Comparison of ENCODE assay signal across 7 mouse cellular contexts in the genomic region with DNA sequence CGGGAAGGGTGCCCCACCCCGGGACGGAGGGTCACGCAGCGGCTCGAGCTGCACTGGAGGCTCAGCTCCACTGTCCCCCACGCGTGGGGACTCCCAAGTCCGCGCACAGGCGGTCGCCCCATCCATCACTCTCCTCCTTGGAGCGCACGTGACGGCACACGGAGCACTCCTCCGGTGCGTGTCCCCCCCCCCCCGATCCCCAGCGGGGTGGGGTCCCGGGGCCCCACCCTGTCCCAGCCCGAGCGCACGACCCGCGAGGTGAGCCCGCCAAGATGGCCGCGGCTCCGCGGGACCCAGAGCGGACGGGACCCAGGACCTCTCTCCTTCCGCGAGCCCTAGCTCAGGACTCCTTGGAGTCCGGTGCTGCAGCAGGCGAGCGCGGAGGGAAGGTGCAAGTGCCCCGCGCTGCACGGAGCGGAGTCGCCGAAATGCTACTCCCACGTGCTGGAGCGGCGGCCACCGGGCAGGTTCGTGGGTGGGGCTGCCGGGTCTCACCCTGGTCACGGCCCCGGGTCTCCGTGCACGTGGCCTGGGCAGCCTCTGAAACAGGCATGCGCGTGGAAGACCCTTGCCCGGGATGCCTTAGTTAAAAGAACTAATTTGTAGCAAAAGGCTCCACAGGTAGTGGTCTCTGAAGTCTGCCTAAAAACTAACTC. TPM values are rescaled to one million over a fixed set of nuclear protein-coding genes. Genes with fewer than 3 reads are reported as not detected.
A peak's percentile ranks its signal among the peaks of the same experiment; 100 is the strongest.
DNase-seq lines count a peak whose midpoint lies in the region; ATAC-seq and TF ChIP-seq lines count a peak whose summit lies in the region.

No protein-coding gene starts in this region.

- H3K9ac ChIP-seq in forebrain, embryonic 14.5 days (ENCODE audit: low read length): peak overlapping the region; percentile 78
- H3K9ac ChIP-seq in hindbrain, embryonic 13.5 days: peak overlapping the region; percentile 75
- peak overlapping the region; percentile 83 for H3K9ac ChIP-seq in liver, adult 2 months (ENCODE audit: low read depth, low read length)

- peak overlapping the region; percentile 67 for H3K4me3 ChIP-seq in forebrain, embryonic 14.5 days (ENCODE audit: low read depth, low read length)
- peak overlapping the region; percentile 65 for H3K4me3 ChIP-seq in hindbrain, embryonic 13.5 days
- H3K4me3 ChIP-seq in liver, adult 2 months (ENCODE audit: insufficient read depth, low read depth, low read length): peak overlapping the region; percentile 94
- H3K4me3 ChIP-seq in myocyte: peak overlapping the region; percentile 91
- H3K4me3 ChIP-seq in testis, adult 2 months (ENCODE audit: control insufficient read depth, low read depth, low read length): peak overlapping the region; percentile 90

- peaks cover 6% of the 10 kb centered on the region for H3K4me1 ChIP-seq in forebrain, embryonic 14.5 days (ENCODE audit: control insufficient read depth, insufficient read depth, low read length)
- peaks cover 35% of the 10 kb centered on the region for H3K4me1 ChIP-seq in hindbrain, embryonic 13.5 days (replicated peaks)
- peaks cover 1% of the 10 kb centered on the region; the same call in 1 of the 2 replicates for H3K4me1 ChIP-seq in liver, adult 2 months (ENCODE audit: control insufficient read depth, insufficient read depth, low read length)
- peaks cover 23% of the 10 kb centered on the region for H3K4me1 ChIP-seq in testis, adult 2 months (ENCODE audit: control insufficient read depth, insufficient read depth, low read length)

- TF ChIP-seq POLR2A in liver, adult 2 months (IDR thresholded peaks at IDR 0.05; ENCODE audit: extremely low read depth, insufficient read depth, low read length): no peak
- peak; percentile 44 for TF ChIP-seq POLR2A in myocyte (IDR thresholded peaks at IDR 0.05; ENCODE audit: insufficient read length, low read depth)
- no peak; the same call in 1 of the 2 replicates for TF ChIP-seq POLR2A in testis, adult 2 months (IDR thresholded peaks at IDR 0.05; ENCODE audit: control insufficient read depth, low read depth, low read length)

- peak overlapping the region; percentile 95 for H3K4me2 ChIP-seq in forebrain, embryonic 14.5 days (ENCODE audit: low read length)
- H3K4me2 ChIP-seq in hindbrain, embryonic 13.5 days: peak overlapping the region; percentile 95
- H3K4me2 ChIP-seq in myocyte (ENCODE audit: low read depth): peak overlapping the region; percentile 69

- peak; percentile 68 for ATAC-seq in forebrain, embryonic 14.5 days
- peak; percentile 71 for ATAC-seq in hindbrain, embryonic 13.5 days (ENCODE audit: low FRiP score)

- TF ChIP-seq CTCF in liver, adult 2 months (IDR thresholded peaks at IDR 0.05; ENCODE audit: low read depth, low read length): no peak
- no peak for TF ChIP-seq CTCF in testis, adult 2 months (IDR thresholded peaks at IDR 0.05; ENCODE audit: control insufficient read depth, insufficient read depth, insufficient replicate concordance, low read depth, low read length)

- no peaks in the 10 kb centered on the region for H3K27me3 ChIP-seq in forebrain, embryonic 14.5 days (replicated peaks; ENCODE audit: control insufficient read depth, insufficient read depth, low read length)
- peaks cover 59% of the 10 kb centered on the region for H3K27me3 ChIP-seq in hindbrain, embryonic 13.5 days
- H3K27me3 ChIP-seq in liver, adult 2 months (ENCODE audit: control insufficient read depth, insufficient read depth, low read length): no peaks in the 10 kb centered on the region
- H3K27me3 ChIP-seq in myocyte (ENCODE audit: control insufficient read depth, insufficient read depth, insufficient read length): no peaks in the 10 kb centered on the region
- H3K27me3 ChIP-seq in testis, adult 2 months (ENCODE audit: control insufficient read depth, insufficient read depth, low read length): no peaks in the 10 kb centered on the region

- H3K9me3 ChIP-seq in forebrain, embryonic 14.5 days (replicated peaks; ENCODE audit: control insufficient read depth, low read length): no peaks in the 10 kb centered on the region
- H3K9me3 ChIP-seq in hindbrain, embryonic 13.5 days: no peaks in the 10 kb centered on the region

- peak; percentile 56 for DNase-seq in R1 (ENCODE audit: low read depth, low spot score)
- peak; percentile 36 for DNase-seq in cerebellum, adult 11 months
- peak; percentile 61 for DNase-seq in forebrain, embryonic 14.5 days (ENCODE audit: low spot score)
- DNase-seq in liver, adult 2 months (ENCODE audit: extremely low read depth, low read depth, low spot score): no peak

- peak overlapping the region; percentile 72 for H3K27ac ChIP-seq in forebrain, embryonic 14.5 days (ENCODE audit: low read depth, low read length)
- H3K27ac ChIP-seq in hindbrain, embryonic 13.5 days: peak overlapping the region; percentile 72; the same call in 1 of the 2 replicates
- H3K27ac ChIP-seq in liver, adult 2 months (replicated peaks; ENCODE audit: insufficient read depth, low read depth, low read length): peak overlapping the region; percentile 33; the same call in 1 of the 2 replicates
- H3K27ac ChIP-seq in testis, adult 2 months (ENCODE audit: control insufficient read depth, insufficient read depth, low read depth, low read length): peak overlapping the region; percentile 75

- H3ac ChIP-seq in myocyte (ENCODE audit: control insufficient read depth, insufficient read length): peak overlapping the region; percentile 68

- no peaks in the 10 kb centered on the region for H3K79me2 ChIP-seq in liver, adult 2 months (ENCODE audit: control insufficient read depth, insufficient read depth, low read length)
- peaks cover 34% of the 10 kb centered on the region for H3K79me2 ChIP-seq in myocyte (ENCODE audit: control insufficient read depth, insufficient read depth)

- under 1% methylated on average over 52 of the region's 58 CpGs for WGBS in forebrain, embryonic 14.5 days
- WGBS in hindbrain, embryonic 13.5 days: under 1% methylated on average over 53 of the region's 58 CpGs
- whole genome bisulfite sequencing in liver, adult 2 months: 1% methylated on average over 53 of the region's 58 CpGs

- H3K36me3 ChIP-seq in forebrain, embryonic 14.5 days (ENCODE audit: control insufficient read depth, insufficient read depth, low read length): no peaks in the 10 kb centered on the region
- no peaks in the 10 kb centered on the region for H3K36me3 ChIP-seq in hindbrain, embryonic 13.5 days
- no peaks in the 10 kb centered on the region for H3K36me3 ChIP-seq in liver, adult 2 months (ENCODE audit: control insufficient read depth, insufficient read depth, low read length)
- H3K36me3 ChIP-seq in myocyte (ENCODE audit: control insufficient read depth, insufficient read depth): no peaks in the 10 kb centered on the region
- H3K36me3 ChIP-seq in testis, adult 2 months (ENCODE audit: control insufficient read depth, insufficient read depth, low read length): no peaks in the 10 kb centered on the region

TF ChIP-seq in myocyte, 11 proteins besides CTCF, POLR2A, EP300 and RAD21:
- TF ChIP-seq REST (IDR thresholded peaks at IDR 0.05; ENCODE audit: insufficient read depth, insufficient read length) (no peak), MYOD1 (IDR thresholded peaks at IDR 0.05; ENCODE audit: control insufficient read depth in 1 of 3, insufficient read length in 2 of 3, low read depth in 2 of 3) (peak in 1 of 3 experiments; percentile 34)
TF ChIP-seq in myocyte: peak in this region for 1.

RNA-seq across cellular contexts. Expression of gene Ezr, which starts 0.6 kb away (rescaled TPM):
- 94.0 and 101 TPM in 2 replicates for polyA plus RNA-seq in forebrain, embryonic 14.5 days (2014; fragmentation: Nextera tagmentation; extraction: Ambion mirVana)
- polyA plus RNA-seq in hindbrain, embryonic 13.5 days (2015; fragmentation: Nextera tagmentation; extraction: Ambion mirVana): 53.9 and 94.4 TPM in 2 replicates
- 3.1 and 3.2 TPM in 2 replicates for total RNA-seq in liver, adult 2 months (2014; rRNA removed)
- polyA plus RNA-seq in liver, adult 2 months (2012; rRNA removed): 2.4 and 2.6 TPM in 2 replicates
- polyA plus RNA-seq in myocyte (2012; fragmentation: generic; extraction: Trizol): 35.9 TPM
- 4.5 and 7.8 TPM in 2 replicates for polyA plus RNA-seq in testis, adult 2 months (2012; rRNA removed)
